Mouse (Mus musculus) ES-E14 (cell line): ENCODE measurements around the gene Trp53bp2.

ENCODE experiments used
- CHD2 ChIP-seq: IDR thresholded peaks from 2 replicates; pipeline ENCODE4 v1.6.1; 2014; ENCODE audit warnings: mild to moderate bottlenecking, low read depth, low read length, inconsistent platforms
- HCFC1 ChIP-seq: IDR thresholded peaks from 2 replicates; pipeline ENCODE4 v1.6.1; 2012; ENCODE audit warnings: low read length, inconsistent platforms, borderline replicate concordance; ENCODE audit not compliant: insufficient read depth
- MAFK ChIP-seq: IDR thresholded peaks from 2 replicates; pipeline ENCODE4 v1.6.1; 2014; ENCODE audit warnings: mild to moderate bottlenecking, low read depth, low read length, inconsistent platforms; ENCODE audit not compliant: insufficient read depth
- ZC3H11A ChIP-seq: IDR thresholded peaks from 2 replicates; pipeline ENCODE4 v1.6.1; 2012; ENCODE audit warnings: low read depth, mild to moderate bottlenecking, inconsistent platforms, low read length, borderline replicate concordance
- ZNF384 ChIP-seq: IDR thresholded peaks from 2 replicates; pipeline ENCODE4 v1.6.1; 2012; ENCODE audit warnings: low read depth, low read length, inconsistent platforms

DNA sequence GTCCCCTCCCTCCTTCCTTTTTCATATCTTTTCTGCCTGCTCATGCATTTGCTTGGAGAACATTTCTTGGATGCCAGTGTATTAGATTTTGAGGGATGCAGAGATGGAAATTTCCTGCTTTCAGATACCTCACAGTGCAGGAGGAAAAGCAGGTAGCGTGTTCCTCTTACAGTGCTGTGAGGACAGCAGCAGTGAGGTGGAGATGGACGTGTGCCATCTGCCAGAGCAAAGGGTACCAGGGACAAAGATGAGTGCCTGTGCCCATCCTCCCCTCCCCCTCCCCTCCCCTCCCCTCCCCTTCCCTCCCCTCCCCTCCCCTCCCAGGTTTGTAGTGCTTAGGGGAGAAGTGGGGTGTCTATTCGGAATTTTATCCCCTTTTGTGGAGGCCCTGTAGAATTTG, 20.9 kb downstream of the Trp53bp2 start:
- TF ChIP-seq HCFC1 (no peak), ZC3H11A (no peak), CHD2 (no peak), ZNF384 (no peak), MAFK (no peak)
